Mouse (Mus musculus): ENCODE results near the gene Ddx10. TPM values are rescaled to one million over a fixed set of nuclear protein-coding genes. Genes with fewer than 3 reads are reported as not detected.

Ddx10 gene
- 9.0 and 10.5 TPM in 2 replicates for polyA plus RNA-seq (2012; ENCODE audit: low replicate concordance)

DNA sequence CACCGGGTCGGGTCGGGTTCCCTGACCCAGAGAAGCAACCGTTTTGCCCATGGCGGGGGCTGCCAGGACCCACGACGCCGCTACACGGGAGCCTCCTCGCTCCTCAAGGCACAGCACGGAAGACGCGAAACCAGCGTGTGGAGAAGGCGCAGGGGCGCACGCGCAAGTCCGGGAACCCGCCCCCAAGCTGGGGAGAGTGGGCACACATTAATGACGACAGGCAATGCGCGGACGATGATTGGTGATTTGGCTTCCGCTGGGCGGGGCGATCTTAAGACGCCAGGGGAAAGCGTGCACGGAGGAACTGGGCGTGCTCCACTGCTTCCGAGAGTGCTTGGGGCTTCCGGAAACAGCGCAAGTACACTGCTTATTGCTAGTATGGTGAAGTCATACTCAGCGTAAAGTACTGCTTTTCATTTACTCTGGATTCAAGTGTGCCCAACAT is at the start of gene Ddx10:
TSS of gene Ddx10 (minus strand) at position 101 of the 445 bp plus-strand sequence.

Other genes with a start within 250 kb of the Ddx10 start
- not detected in 2 replicates for gene Exph5, start 53.6 kb upstream of the Ddx10 start, polyA plus RNA-seq (2012; ENCODE audit: low replicate concordance)
- gene Kdelc2, start 136.0 kb upstream of the Ddx10 start, polyA plus RNA-seq (2012; ENCODE audit: low replicate concordance), result 0.14 and 0.23 TPM in 2 replicates
- not detected in 2 replicates for gene 4930550C14Rik, start 154.3 kb upstream of the Ddx10 start, polyA plus RNA-seq (2012; ENCODE audit: low replicate concordance)